Mouse (Mus musculus) kidney, adult 2 months (tissue): Measurements from ENCODE around the gene Ergic1.

ENCODE experiments used
- CTCF ChIP-seq: fragments of 200-500 bp; conservative IDR thresholded peaks from 2 replicates; pipeline ENCODE4 v1.5.1; 2011; ENCODE audit warnings: low read depth, mild to moderate bottlenecking, control low read depth, low read length, moderate library complexity, mixed read lengths; ENCODE audit not compliant: insufficient read depth, insufficient read length
- POLR2A ChIP-seq: fragments of 200-500 bp; IDR thresholded peaks from one replicate; pipeline ENCODE4 v1.6.1; 2011; ENCODE audit warnings: low read depth, low read length, control low read depth

DNA sequence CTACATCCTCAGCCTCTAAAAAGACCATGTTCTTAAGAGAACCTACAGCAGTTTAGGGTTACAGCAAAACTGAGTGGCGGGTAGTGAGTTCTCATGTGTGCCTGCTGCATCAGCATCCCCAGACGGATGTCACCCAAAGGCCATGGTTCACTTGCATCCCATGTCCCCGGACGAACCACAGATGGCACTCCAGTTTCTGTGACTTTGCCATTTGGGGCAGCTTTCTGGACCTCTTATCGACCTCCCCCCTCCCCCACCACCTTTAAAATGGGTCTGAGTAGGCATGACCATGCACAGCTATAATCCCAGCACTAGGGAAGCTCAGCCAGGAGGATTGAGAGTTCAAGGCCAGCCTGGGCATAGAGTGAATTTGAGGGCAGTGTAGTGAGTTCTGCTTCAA, 31.9 kb downstream of the Ergic1 start:
- TF ChIP-seq CTCF (no peak), POLR2A (no peak)
